Mouse (Mus musculus): Measurements from ENCODE around the gene Rab24. TPM values are rescaled to one million over a fixed set of nuclear protein-coding genes. Genes with fewer than 3 reads are reported as not detected.
A peak's percentile ranks its signal among the peaks of the same experiment; 100 is the strongest.

Rab24 gene
- total and polyA plus RNA-seq, 2 experiments from 2014 or later: 77.4 to 92.3 TPM

DNA sequence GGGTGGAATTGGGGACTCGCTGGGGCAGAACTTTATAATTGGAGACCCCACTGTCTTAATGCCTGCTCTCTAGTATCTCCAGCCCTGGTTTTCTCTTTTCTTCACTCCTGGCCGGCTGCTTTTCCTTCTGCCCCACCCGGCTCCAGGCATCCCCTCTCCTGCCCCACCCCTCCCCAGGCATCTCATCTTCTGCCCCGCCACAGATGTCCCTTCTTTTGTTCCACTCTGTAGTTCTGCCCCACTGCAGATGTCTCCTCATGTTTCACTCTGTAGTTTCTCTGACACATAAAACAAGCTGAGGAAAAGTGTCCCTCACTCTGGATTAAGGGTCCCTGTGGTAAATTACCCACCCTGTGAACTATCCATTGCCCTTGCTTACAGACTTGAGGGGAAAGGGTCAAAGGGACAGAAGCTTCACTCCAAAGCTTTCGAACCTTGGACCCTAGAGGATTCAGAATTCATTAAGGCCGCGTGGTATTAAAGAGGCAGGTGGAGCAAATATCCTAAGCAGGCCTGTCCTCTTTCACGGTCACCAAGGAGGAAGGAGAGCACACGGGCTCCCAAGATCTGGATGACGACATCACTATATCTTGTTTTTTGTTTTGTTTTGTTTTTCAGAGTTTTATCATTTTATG is 15.7 kb upstream of the Rab24 start:
- no peaks in the 10 kb centered on the region for H3K9me3 ChIP-seq (ENCODE audit: low read length)
- no peak for TF ChIP-seq CTCF (IDR thresholded peaks at IDR 0.05; ENCODE audit: low read depth)
- no peaks in the 10 kb centered on the region for H3K4me1 ChIP-seq (ENCODE audit: insufficient read depth)
- no peak overlapping the region for H3K4me3 ChIP-seq (ENCODE audit: low read depth, low read length)
- H3K27me3 ChIP-seq (ENCODE audit: insufficient read depth, low read length): no peaks in the 10 kb centered on the region
- DNase-seq (no peak), ATAC-seq (no peak)
- H3K36me3 ChIP-seq (ENCODE audit: insufficient read depth): no peaks in the 10 kb centered on the region
- WGBS: 78% methylated on average over 10 of the region's 10 CpGs
- no peak overlapping the region for H3K9ac ChIP-seq
- H3K27ac ChIP-seq (ENCODE audit: low read depth, low read length): no peak overlapping the region
- H3K4me2 ChIP-seq (ENCODE audit: low read depth): no peak overlapping the region

- Histone ChIP-seq H3K4me1 (ENCODE audit: insufficient read depth) (no peaks in the 10 kb centered on the region), H3K27ac (ENCODE audit: low read depth, low read length) (no peak overlapping the region), H3K9ac (no peak overlapping the region), H3K4me3 (ENCODE audit: low read depth, low read length) (no peak overlapping the region), H3K36me3 (ENCODE audit: insufficient read depth) (no peaks in the 10 kb centered on the region), H3K4me2 (ENCODE audit: low read depth) (no peak overlapping the region), H3K27me3 (ENCODE audit: insufficient read depth, low read length) (no peaks in the 10 kb centered on the region), H3K9me3 (ENCODE audit: low read length) (no peaks in the 10 kb centered on the region)
- no peak for TF ChIP-seq CTCF (IDR thresholded peaks at IDR 0.05; ENCODE audit: low read depth)
- 89% methylated on average over 4 of the region's 4 CpGs for WGBS
- ATAC-seq: no peak
- no peak for DNase-seq
Observed at GRCm38 (mm10) chr13:55335701-55336100, 14.0 kb upstream of the Rab24 start.

DNA sequence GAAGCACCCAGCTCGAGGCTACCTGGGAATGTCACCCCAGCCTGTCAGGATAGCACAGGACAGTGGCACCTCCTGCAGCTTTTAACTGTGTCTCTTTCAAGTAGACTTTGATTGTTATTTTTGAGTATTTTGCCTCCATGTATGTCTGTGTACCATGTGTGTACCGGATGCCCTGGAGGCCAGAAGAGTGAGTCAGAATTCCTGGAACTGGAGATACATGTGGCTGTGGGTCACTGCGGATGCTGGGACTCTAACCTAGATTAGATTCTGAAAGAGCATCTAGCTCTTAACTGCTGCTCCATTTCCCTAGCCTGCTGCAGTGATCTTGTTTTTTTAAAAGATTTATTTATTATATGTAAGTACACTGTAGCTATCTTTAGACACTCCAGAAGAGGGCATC is 10.6 kb upstream of the Rab24 start:
- TF ChIP-seq CTCF (IDR thresholded peaks at IDR 0.05; ENCODE audit: low read depth): no peak
- DNase-seq: no peak
- Histone ChIP-seq H3K27ac (ENCODE audit: low read depth, low read length) (no peak overlapping the region), H3K9me3 (ENCODE audit: low read length) (no peaks in the 10 kb centered on the region), H3K4me1 (ENCODE audit: insufficient read depth) (peaks cover 1% of the 10 kb centered on the region; the same call in 1 of the 2 replicates), H3K36me3 (ENCODE audit: insufficient read depth) (no peaks in the 10 kb centered on the region), H3K27me3 (ENCODE audit: insufficient read depth, low read length) (no peaks in the 10 kb centered on the region), H3K4me3 (ENCODE audit: low read depth, low read length) (no peak overlapping the region), H3K9ac (no peak overlapping the region), H3K4me2 (ENCODE audit: low read depth) (no peak overlapping the region)
- no peak for ATAC-seq
- 81% methylated on average over 3 of the region's 3 CpGs for WGBS

GRCm38 (mm10) chr13:55330567-55331400 is 9.0 kb upstream of the Rab24 start:
- WGBS: 51% methylated on average over 14 of the region's 14 CpGs
- no peak overlapping the region for H3K27ac ChIP-seq (ENCODE audit: low read depth, low read length)
- ATAC-seq: no peak

GRCm38 (mm10) chr13:55329683-55330566 is 8.2 kb upstream of the Rab24 start, which contains the start of gene Mxd3:
TSS of gene Mxd3 (minus strand) at chr13:55329823.
- Histone ChIP-seq H3K9me3 (ENCODE audit: low read length) (no peaks in the 10 kb centered on the region), H3K4me2 (ENCODE audit: low read depth) (peak within 1 kb of the TSS; percentile 95), H3K9ac (peak within 1 kb of the TSS; percentile 60), H3K27me3 (ENCODE audit: insufficient read depth, low read length) (no peaks in the 10 kb centered on the region), H3K36me3 (ENCODE audit: insufficient read depth) (peaks cover 10% of the 10 kb centered on the region), H3K4me3 (ENCODE audit: low read depth, low read length) (peak within 1 kb of the TSS; percentile 69), H3K4me1 (ENCODE audit: insufficient read depth) (peaks cover 5% of the 10 kb centered on the region; the same call in 1 of the 2 replicates), H3K27ac (ENCODE audit: low read depth, low read length) (peak within 1 kb of the TSS; percentile 45; the same call in 1 of the 2 replicates)
- DNase-seq: peak; percentile 93
- WGBS: under 1% methylated on average over 75 of the region's 82 CpGs
- peak; percentile 87 for ATAC-seq
- no peak for TF ChIP-seq CTCF (IDR thresholded peaks at IDR 0.05; ENCODE audit: low read depth)

More at GRCm38 (mm10) chr13:55330567-55331400, 9.0 kb upstream of the Rab24 start:
- Histone ChIP-seq H3K4me3 (ENCODE audit: low read depth, low read length) (peak overlapping the region; percentile 69), H3K9ac (no peak overlapping the region), H3K9me3 (ENCODE audit: low read length) (no peaks in the 10 kb centered on the region), H3K4me1 (ENCODE audit: insufficient read depth) (peaks cover 5% of the 10 kb centered on the region; the same call in 1 of the 2 replicates), H3K4me2 (ENCODE audit: low read depth) (peak overlapping the region; percentile 95), H3K27me3 (ENCODE audit: insufficient read depth, low read length) (no peaks in the 10 kb centered on the region), H3K36me3 (ENCODE audit: insufficient read depth) (peaks cover 4% of the 10 kb centered on the region)
- peak; percentile 65 for TF ChIP-seq CTCF (IDR thresholded peaks at IDR 0.05; ENCODE audit: low read depth)
- DNase-seq: no peak

GRCm38 (mm10) chr13:55329109-55329682 is 7.5 kb upstream of the Rab24 start:
- peak overlapping the region; percentile 95 for H3K4me2 ChIP-seq (ENCODE audit: low read depth)
- H3K27me3 ChIP-seq (ENCODE audit: insufficient read depth, low read length): no peaks in the 10 kb centered on the region
- TF ChIP-seq CTCF (IDR thresholded peaks at IDR 0.05; ENCODE audit: low read depth): no peak
- H3K27ac ChIP-seq (ENCODE audit: low read depth, low read length): peak overlapping the region; percentile 45; the same call in 1 of the 2 replicates
- H3K4me3 ChIP-seq (ENCODE audit: low read depth, low read length): peak overlapping the region; percentile 69
- ATAC-seq (no peak; the same call in 1 of the 2 replicates), DNase-seq (peak; percentile 66)
- peaks cover 14% of the 10 kb centered on the region for H3K36me3 ChIP-seq (ENCODE audit: insufficient read depth)
- H3K4me1 ChIP-seq (ENCODE audit: insufficient read depth): peaks cover 5% of the 10 kb centered on the region; the same call in 1 of the 2 replicates
- no peaks in the 10 kb centered on the region for H3K9me3 ChIP-seq (ENCODE audit: low read length)
- 4% methylated on average over 23 of the region's 29 CpGs for WGBS
- peak overlapping the region; percentile 60 for H3K9ac ChIP-seq

All from forebrain, postnatal 0 days (tissue).